Mouse (Mus musculus) embryonic stem cell, embryonic (primary cell): ENCODE data around the gene Zfp169.

Experiments
- CTCF ChIA-PET, 4 experiments: fragments of 300-600 bp in 2 of 4; fragments of 350-600 bp in 2 of 4; sonication (Branson Sonifier 250); formaldehyde crosslinking; loops; one replicate each; lab custom pipeline; 2022; ENCODE audit warnings: inconsistent platforms in 2 of 4; lab: Charles Lee
- POLR2A ChIA-PET, 4 experiments: fragments of 300-600 bp in 2 of 4; fragments of 350-600 bp in 2 of 4; sonication (Branson Sonifier 250); formaldehyde crosslinking; loops; one replicate each; lab custom pipeline; 2022; ENCODE audit warnings: antibody characterized with exemption in 4 of 4, inconsistent platforms in 1 of 4; lab: Charles Lee

Zfp169 gene

GRCm38 (mm10) chr13:48513003-48513929 lies at the start of gene Zfp169, which contains the start of gene A830005F24Rik:
TSS of gene Zfp169 (minus strand) at chr13:48513451.
TSS of gene A830005F24Rik (plus strand) at chr13:48513570.
- ChIA-PET POLR2A (interaction anchor here in 3 of 4 experiments (0.6 to 2.1 kb wide), 25 partner anchors 8 to 825 kb away, joined by 3 to 16 read pairs (median 4); partner anchors contain the start of genes Id4 (in 1 of the 3) and Ptpdc1 (in 1 of the 3)), CTCF (interaction anchor here in 3 of 4 experiments (0.5 to 2.8 kb wide), 5 partner anchors 9 to 140 kb away, joined by 3 to 11 read pairs (median 3); no protein-coding TSS in a partner anchor)

- ChIA-PET CTCF (interaction anchor here in 1 of 4 experiments (0.7 to 1.6 kb wide), 2 partner anchors 9 to 1631 kb away, joined by 3 read pairs; no protein-coding TSS in a partner anchor), POLR2A (interaction anchor here (0.7 to 16.8 kb wide), 13 partner anchors 8 to 170 kb away, joined by 3 to 370 read pairs (median 8); no protein-coding TSS in a partner anchor)
Observed at GRCm38 (mm10) chr13:48562336-48562735, 49.1 kb upstream of the Zfp169 start.

- CTCF ChIA-PET = interaction anchor here in 1 of 4 experiments (0.5 kb wide), 1 partner anchor 14 kb away, joined by 3 read pairs; no protein-coding TSS in a partner anchor
Observed at GRCm38 (mm10) chr13:48561481-48561880, 48.2 kb upstream of the Zfp169 start.

GRCm38 (mm10) chr13:48555976-48556375 lies 42.7 kb upstream of the Zfp169 start:
- ChIA-PET POLR2A (interaction anchor here in 2 of 4 experiments (0.8 to 4.9 kb wide), 16 partner anchors 9 to 459 kb away, joined by 3 to 39 read pairs (median 4); partner anchors contain the start of genes A830005F24Rik (in 1 of the 2) and Zfp169 (in 1 of the 2)), CTCF (interaction anchor here in 1 of 4 experiments (0.7 kb wide), 1 partner anchor 9 kb away, joined by 3 read pairs; no protein-coding TSS in a partner anchor)

More at GRCm38 (mm10) chr13:48561481-48561880, 48.2 kb upstream of the Zfp169 start:
- POLR2A ChIA-PET = interaction anchor here (1.0 to 16.8 kb wide), 7 partner anchors 9 to 24 kb away, joined by 3 to 370 read pairs (median 10); no protein-coding TSS in a partner anchor

GRCm38 (mm10) chr13:48554552-48554951 lies 41.3 kb upstream of the Zfp169 start:
- POLR2A ChIA-PET = interaction anchor here (0.7 to 4.9 kb wide), 17 partner anchors 8 to 467 kb away, joined by 3 to 39 read pairs (median 4); partner anchors contain the start of genes A830005F24Rik (in 1 of the 4) and Zfp169 (in 1 of the 4)
- CTCF ChIA-PET = no interaction called here

- ChIA-PET CTCF (no interaction called here), POLR2A (interaction anchor here in 2 of 4 experiments (1.4 to 3.6 kb wide), 2 partner anchors 10 to 13 kb away, joined by 3 to 34 read pairs; no protein-coding TSS in a partner anchor)
Observed at GRCm38 (mm10) chr13:48553511-48553910, 40.3 kb upstream of the Zfp169 start.

GRCm38 (mm10) chr13:48552181-48553090 lies 39.2 kb upstream of the Zfp169 start:
- ChIA-PET POLR2A (interaction anchor here (0.6 to 4.4 kb wide), 29 partner anchors 9 to 607 kb away, joined by 3 to 52 read pairs (median 5); partner anchors contain the start of genes A830005F24Rik (in 1 of the 4) and Zfp169 (in 1 of the 4)), CTCF (interaction anchor here in 2 of 4 experiments (0.6 to 1.5 kb wide), 4 partner anchors 19 to 604 kb away, joined by 3 to 4 read pairs (median 3); no protein-coding TSS in a partner anchor)

- POLR2A ChIA-PET = interaction anchor here in 2 of 4 experiments (3.8 to 21.7 kb wide), 2 partner anchors 16 to 20 kb away, joined by 90 to 370 read pairs; no protein-coding TSS in a partner anchor
- CTCF ChIA-PET = no interaction called here
Observed at GRCm38 (mm10) chr13:48548296-48548695, 35.0 kb upstream of the Zfp169 start.

- CTCF ChIA-PET = interaction anchor here in 1 of 4 experiments (0.7 kb wide), 1 partner anchor 13 kb away, joined by 3 read pairs; no protein-coding TSS in a partner anchor
Observed at GRCm38 (mm10) chr13:48547623-48548022, 34.4 kb upstream of the Zfp169 start.

GRCm38 (mm10) chr13:48546330-48546917 lies 33.2 kb upstream of the Zfp169 start:
- ChIA-PET POLR2A (interaction anchor here (0.5 to 21.7 kb wide), 81 partner anchors 7 to 1503 kb away, joined by 3 to 370 read pairs (median 4); partner anchors contain the start of genes A830005F24Rik (in 2 of the 4), Id4 (in 2 of the 4), Kdm1b (in 2 of the 4) and Ptpdc1 (in 2 of the 4)), CTCF (interaction anchor here in 1 of 4 experiments (0.6 kb wide), 2 partner anchors 49 to 521 kb away, joined by 3 read pairs; no protein-coding TSS in a partner anchor)

More at GRCm38 (mm10) chr13:48547623-48548022, 34.4 kb upstream of the Zfp169 start:
- POLR2A ChIA-PET = interaction anchor here in 3 of 4 experiments (0.7 to 21.7 kb wide), 7 partner anchors 9 to 287 kb away, joined by 3 to 370 read pairs (median 3); partner anchors contain the start of gene Id4 (in 1 of the 3)

- CTCF ChIA-PET = interaction anchor here in 1 of 4 experiments (0.6 kb wide), 2 partner anchors 49 to 520 kb away, joined by 3 read pairs; no protein-coding TSS in a partner anchor
Observed at GRCm38 (mm10) chr13:48545476-48546281, 32.4 kb upstream of the Zfp169 start.

GRCm38 (mm10) chr13:48544867-48545266 lies 31.6 kb upstream of the Zfp169 start:
- ChIA-PET POLR2A (interaction anchor here in 3 of 4 experiments (1.0 to 21.7 kb wide), 21 partner anchors 8 to 642 kb away, joined by 3 to 370 read pairs (median 10); partner anchors contain the start of genes A830005F24Rik (in 1 of the 3), Ninj1 (in 1 of the 3), Ptpdc1 (in 1 of the 3) and Zfp169 (in 1 of the 3)), CTCF (no interaction called here)

More at GRCm38 (mm10) chr13:48545476-48546281, 32.4 kb upstream of the Zfp169 start:
- POLR2A ChIA-PET = interaction anchor here (0.5 to 21.7 kb wide), 83 partner anchors 7 to 1502 kb away, joined by 3 to 370 read pairs (median 4); partner anchors contain the start of genes A830005F24Rik (in 2 of the 4), Id4 (in 2 of the 4), Kdm1b (in 2 of the 4) and Ptpdc1 (in 2 of the 4)

GRCm38 (mm10) chr13:48544391-48544790 lies 31.1 kb upstream of the Zfp169 start:
- ChIA-PET POLR2A (interaction anchor here in 3 of 4 experiments (1.1 to 21.7 kb wide), 17 partner anchors 10 to 637 kb away, joined by 3 to 370 read pairs (median 5); partner anchors contain the start of genes A830005F24Rik (in 1 of the 3) and Zfp169 (in 1 of the 3)), CTCF (no interaction called here)

- POLR2A ChIA-PET = interaction anchor here in 2 of 4 experiments (0.7 to 21.7 kb wide), 9 partner anchors 11 to 280 kb away, joined by 3 to 370 read pairs (median 3); partner anchors contain the start of genes A830005F24Rik (in 1 of the 2) and Zfp169 (in 1 of the 2)
Observed at GRCm38 (mm10) chr13:48540488-48540887, 27.2 kb upstream of the Zfp169 start.

More at GRCm38 (mm10) chr13:48540488-48540887, 27.2 kb upstream of the Zfp169 start:
- CTCF ChIA-PET = interaction anchor here in 1 of 4 experiments (1.0 kb wide), 1 partner anchor 10 kb away, joined by 3 read pairs; no protein-coding TSS in a partner anchor
